Mouse (Mus musculus): ENCODE data around the gene Elovl2. TPM values are rescaled to one million over a fixed set of nuclear protein-coding genes. Genes with fewer than 3 reads are reported as not detected.

Elovl2 gene
- polyA plus RNA-seq, 1 experiment from 2014 or later, result 44.4 TPM

- Histone ChIP-seq H3K27me3 (no peaks in the 10 kb centered on the region), H3K4me2 (replicated peaks) (no peak overlapping the region), H3K4me1 (peaks cover 15% of the 10 kb centered on the region), H3K27ac (replicated peaks) (no peak overlapping the region), H3K9me3 (no peaks in the 10 kb centered on the region), H3K4me3 (no peak overlapping the region), H3K36me3 (no peaks in the 10 kb centered on the region), H3K9ac (replicated peaks) (no peak overlapping the region)
- ATAC-seq (ENCODE audit: low FRiP score, low read depth), result no peak
- 64% methylated on average over 7 of the region's 7 CpGs for WGBS
Measured at GRCm38 (mm10) chr13:41203289-41203688, 16.9 kb downstream of the Elovl2 start.

- H3K4me3 ChIP-seq, result no peak overlapping the region
- peaks cover 15% of the 10 kb centered on the region for H3K4me1 ChIP-seq
- no peak for ATAC-seq (ENCODE audit: low FRiP score, low read depth)
- no peaks in the 10 kb centered on the region for H3K27me3 ChIP-seq
- H3K9ac ChIP-seq (replicated peaks), result no peak overlapping the region
- no peak overlapping the region for H3K27ac ChIP-seq (replicated peaks)
- H3K4me2 ChIP-seq (replicated peaks), result no peak overlapping the region
- H3K36me3 ChIP-seq, result no peaks in the 10 kb centered on the region
- WGBS, result 85% methylated on average over 2 of the region's 2 CpGs
- no peaks in the 10 kb centered on the region for H3K9me3 ChIP-seq
Measured at GRCm38 (mm10) chr13:41200861-41201260, 19.3 kb downstream of the Elovl2 start.

- Histone ChIP-seq H3K4me1 (no peaks in the 10 kb centered on the region), H3K4me3 (no peak overlapping the region), H3K36me3 (peaks cover 18% of the 10 kb centered on the region), H3K9me3 (no peaks in the 10 kb centered on the region), H3K9ac (replicated peaks) (no peak overlapping the region), H3K27ac (replicated peaks) (no peak overlapping the region), H3K4me2 (replicated peaks) (no peak overlapping the region), H3K27me3 (no peaks in the 10 kb centered on the region)
- WGBS, result 62% methylated on average over 3 of the region's 3 CpGs
- no peak for ATAC-seq (ENCODE audit: low FRiP score, low read depth)
Measured at GRCm38 (mm10) chr13:41195640-41196333, 24.4 kb downstream of the Elovl2 start.

- H3K4me2 ChIP-seq (replicated peaks), result no peak overlapping the region
- no peaks in the 10 kb centered on the region for H3K4me1 ChIP-seq
- no peak for ATAC-seq (ENCODE audit: low FRiP score, low read depth)
- no peaks in the 10 kb centered on the region for H3K27me3 ChIP-seq
- no peak overlapping the region for H3K4me3 ChIP-seq
- 77% methylated on average over 6 of the region's 6 CpGs for WGBS
- H3K36me3 ChIP-seq, result peaks cover 63% of the 10 kb centered on the region
- no peak overlapping the region for H3K9ac ChIP-seq (replicated peaks)
- H3K27ac ChIP-seq (replicated peaks), result no peak overlapping the region
- no peaks in the 10 kb centered on the region for H3K9me3 ChIP-seq
Measured at GRCm38 (mm10) chr13:41187886-41188285, 32.3 kb downstream of the Elovl2 start.

GRCm38 (mm10) chr13:41158426-41158825, 61.8 kb downstream of the Elovl2 start:
- no peak for ATAC-seq (ENCODE audit: low FRiP score, low read depth)
- Histone ChIP-seq H3K36me3 (no peaks in the 10 kb centered on the region), H3K27ac (replicated peaks) (no peak overlapping the region), H3K4me3 (no peak overlapping the region), H3K27me3 (no peaks in the 10 kb centered on the region), H3K4me2 (replicated peaks) (no peak overlapping the region), H3K9me3 (no peaks in the 10 kb centered on the region), H3K4me1 (no peaks in the 10 kb centered on the region), H3K9ac (replicated peaks) (no peak overlapping the region)
- WGBS, result 70% methylated on average over 5 of the region's 5 CpGs

GRCm38 (mm10) chr13:41153146-41153545, 67.1 kb downstream of the Elovl2 start:
- H3K9ac ChIP-seq (replicated peaks), result no peak overlapping the region
- ATAC-seq (ENCODE audit: low FRiP score, low read depth), result no peak
- no peak overlapping the region for H3K4me2 ChIP-seq (replicated peaks)
- no peaks in the 10 kb centered on the region for H3K36me3 ChIP-seq
- H3K27me3 ChIP-seq, result no peaks in the 10 kb centered on the region
- H3K9me3 ChIP-seq, result no peaks in the 10 kb centered on the region
- no peaks in the 10 kb centered on the region for H3K4me1 ChIP-seq
- H3K4me3 ChIP-seq, result no peak overlapping the region
- H3K27ac ChIP-seq (replicated peaks), result no peak overlapping the region
- WGBS, result 87% methylated on average over 11 of the region's 11 CpGs

GRCm38 (mm10) chr13:41146271-41146670, 73.9 kb downstream of the Elovl2 start:
- Histone ChIP-seq H3K9ac (replicated peaks) (no peak overlapping the region), H3K27ac (replicated peaks) (no peak overlapping the region), H3K4me1 (no peaks in the 10 kb centered on the region), H3K9me3 (no peaks in the 10 kb centered on the region), H3K36me3 (no peaks in the 10 kb centered on the region), H3K27me3 (no peaks in the 10 kb centered on the region), H3K4me2 (replicated peaks) (no peak overlapping the region), H3K4me3 (no peak overlapping the region)
- ATAC-seq (ENCODE audit: low FRiP score, low read depth), result no peak
- WGBS, result 81% methylated on average over 10 of the region's 10 CpGs

- Histone ChIP-seq H3K27ac (replicated peaks) (no peak overlapping the region), H3K27me3 (no peaks in the 10 kb centered on the region), H3K36me3 (no peaks in the 10 kb centered on the region), H3K9me3 (no peaks in the 10 kb centered on the region), H3K9ac (replicated peaks) (no peak overlapping the region), H3K4me3 (no peak overlapping the region), H3K4me2 (replicated peaks) (no peak overlapping the region), H3K4me1 (no peaks in the 10 kb centered on the region)
- 72% methylated on average over 6 of the region's 6 CpGs for WGBS
- ATAC-seq (ENCODE audit: low FRiP score, low read depth), result no peak
Measured at GRCm38 (mm10) chr13:41145433-41145970, 74.7 kb downstream of the Elovl2 start.

GRCm38 (mm10) chr13:41134901-41135300, 85.3 kb downstream of the Elovl2 start:
- H3K4me1 ChIP-seq, result no peaks in the 10 kb centered on the region
- H3K4me2 ChIP-seq (replicated peaks), result no peak overlapping the region
- H3K36me3 ChIP-seq, result no peaks in the 10 kb centered on the region

More at GRCm38 (mm10) chr13:41134901-41135300, 85.3 kb downstream of the Elovl2 start:
- Histone ChIP-seq H3K9ac (replicated peaks) (no peak overlapping the region), H3K4me3 (no peak overlapping the region), H3K27me3 (no peaks in the 10 kb centered on the region), H3K9me3 (no peaks in the 10 kb centered on the region), H3K27ac (replicated peaks) (no peak overlapping the region)
- no peak for ATAC-seq (ENCODE audit: low FRiP score, low read depth)
- 8% methylated on average over 6 of the region's 6 CpGs for WGBS

Other genes with a start within 250 kb of the Elovl2 start
- gene Pak1ip1, start 219.4 kb downstream of the Elovl2 start, polyA plus RNA-seq (2016; fragmentation: Nextera tagmentation; extraction: Ambion mirVana), result 78.5 and 82.8 TPM in 2 replicates
- gene Tmem14c, start 204.1 kb downstream of the Elovl2 start, polyA plus RNA-seq (2016; fragmentation: Nextera tagmentation; extraction: Ambion mirVana), result 140 and 151 TPM in 2 replicates
- 0.46 and 0.72 TPM in 2 replicates for gene Mak, start 140.7 kb downstream of the Elovl2 start, polyA plus RNA-seq (2016; fragmentation: Nextera tagmentation; extraction: Ambion mirVana)
- gene Gcm2, start 109.4 kb downstream of the Elovl2 start, polyA plus RNA-seq (2016; fragmentation: Nextera tagmentation; extraction: Ambion mirVana), result not detected in 2 replicates
- not detected in 2 replicates for gene Sycp2l, start 106.1 kb downstream of the Elovl2 start, polyA plus RNA-seq (2016; fragmentation: Nextera tagmentation; extraction: Ambion mirVana)
- 16.5 and 17.5 TPM in 2 replicates for gene Smim13, start 29.4 kb upstream of the Elovl2 start, polyA plus RNA-seq (2016; fragmentation: Nextera tagmentation; extraction: Ambion mirVana)
- gene Gm17364, start 53.6 kb upstream of the Elovl2 start, polyA plus RNA-seq (2016; fragmentation: Nextera tagmentation; extraction: Ambion mirVana), result not detected in 2 replicates